Mouse (Mus musculus) forebrain, embryonic 11.5 days (tissue): ENCODE results near the gene Slc26a10. TPM values are rescaled to one million over a fixed set of nuclear protein-coding genes. Genes with fewer than 3 reads are reported as not detected.
"Not testable (repeated sequence)": the region's sequence is repeated elsewhere in the genome, so short reads cannot be mapped to it uniquely, and the experiment has no call there.

ENCODE experiments used
- ATAC-seq: fragments of 200-750 bp; cut with Nextera tagmentation; replicated peaks from 2 replicates; pipeline ENCODE4 v1.8.0; 2017; ENCODE audit warnings: moderate TSS enrichment; ENCODE audit not compliant: low FRiP score
- DNase-seq: peaks from one replicate; pipeline ENCODE4 v3.0.0-alpha.2; 2017; ENCODE audit warnings: low spot score
- H3K27ac ChIP-seq: fragments of 300-500 bp; sonication (generic); 2 replicates; pipeline ENCODE4 v1.5.1; 2014; ENCODE audit warnings: low read depth, low read length
- H3K27me3 ChIP-seq: fragments of 300-500 bp; sonication (generic); 2 replicates; pipeline ENCODE4 v1.6.1; 2014; ENCODE audit warnings: mild to moderate bottlenecking, low read length, mixed read lengths; ENCODE audit not compliant: control insufficient read depth, insufficient read depth
- H3K36me3 ChIP-seq: fragments of 300-500 bp; sonication (generic); 2 replicates; pipeline ENCODE4 v1.6.1; 2014; ENCODE audit warnings: mild to moderate bottlenecking, low read length, moderate library complexity, mixed read lengths; ENCODE audit not compliant: control insufficient read depth, insufficient read depth
- H3K4me1 ChIP-seq: fragments of 300-500 bp; sonication (generic); replicated peaks from 2 replicates; pipeline ENCODE4 v1.6.1; 2014; ENCODE audit warnings: low read length, mixed read lengths; ENCODE audit not compliant: control insufficient read depth, insufficient read depth
- H3K4me2 ChIP-seq: fragments of 300-500 bp; sonication (generic); 2 replicates; pipeline ENCODE4 v1.6.1; 2014; ENCODE audit warnings: low read depth, mild to moderate bottlenecking, low read length, moderate library complexity, mixed read lengths; ENCODE audit not compliant: severe bottlenecking
- H3K4me3 ChIP-seq: fragments of 300-500 bp; sonication (generic); 2 replicates; pipeline ENCODE4 v1.5.1; 2014; ENCODE audit warnings: low read depth, low read length
- H3K9ac ChIP-seq: fragments of 300-500 bp; sonication (generic); 2 replicates; pipeline ENCODE4 v1.6.1; 2014; ENCODE audit warnings: low read length
- H3K9me3 ChIP-seq: fragments of 300-500 bp; sonication (generic); 2 replicates; pipeline ENCODE4 v1.6.1; 2016; ENCODE audit warnings: low read length, mixed read lengths; ENCODE audit not compliant: control insufficient read depth
- WGBS: fragments of 180-500 bp; shearing (Covaris S2); extraction: QIAGEN DNeasy Blood & Tissue Kit; methylation state at CpG from one replicate; pipeline ENCODE4 v1.1.7; 2014; 5-methylcytosine and 5-hydroxymethylcytosine counted together
- polyA plus RNA-seq: library from polyadenylated mRNA; unstranded; fragments of >200 nt; fragmentation: Nextera tagmentation; extraction: Ambion mirVana; gene quantifications from 2 replicates; pipeline ENCODE4 v1.2.1, GENCODE M21; 2014

Slc26a10 gene
- polyA plus RNA-seq, 1 experiment from 2014 or later: 1.1 TPM

- no peak overlapping the region for H3K9ac ChIP-seq
- H3K4me1 ChIP-seq: no peaks in the 10 kb centered on the region
- no peaks in the 10 kb centered on the region for H3K36me3 ChIP-seq
- no peak overlapping the region for H3K27ac ChIP-seq
- H3K4me3 ChIP-seq: no peak overlapping the region
- no peaks in the 10 kb centered on the region for H3K9me3 ChIP-seq
- no peak overlapping the region for H3K4me2 ChIP-seq
- no peak for DNase-seq
- no peak for ATAC-seq
- no peaks in the 10 kb centered on the region for H3K27me3 ChIP-seq
- 94% methylated on average over 1 of the region's 1 CpGs for WGBS
Measured at GRCm38 (mm10) chr10:127156511-127156910, 23.9 kb downstream of the Slc26a10 start.

DNA sequence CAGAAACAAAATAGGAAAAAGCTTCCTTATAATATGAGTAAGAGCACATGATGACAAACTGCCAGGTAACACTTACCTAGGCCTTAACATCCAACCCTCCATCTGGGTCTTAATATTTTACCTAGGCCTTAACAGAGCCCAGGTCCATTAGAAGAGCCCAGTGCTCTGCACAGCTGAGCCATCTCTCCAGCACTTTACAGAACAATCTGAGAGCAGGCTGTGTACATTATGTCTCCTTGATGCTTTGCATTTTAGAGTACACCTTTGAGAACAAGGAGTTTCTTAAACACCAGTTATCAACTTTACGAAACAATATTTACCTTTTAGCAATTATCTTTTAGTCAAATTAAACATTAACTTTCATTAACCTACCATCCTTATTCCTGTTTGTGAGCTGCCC lies 24.4 kb downstream of the Slc26a10 start:
- 94% methylated on average over 1 of the region's 1 CpGs for WGBS
- no peak for ATAC-seq
- no peaks in the 10 kb centered on the region for H3K9me3 ChIP-seq

DNA sequence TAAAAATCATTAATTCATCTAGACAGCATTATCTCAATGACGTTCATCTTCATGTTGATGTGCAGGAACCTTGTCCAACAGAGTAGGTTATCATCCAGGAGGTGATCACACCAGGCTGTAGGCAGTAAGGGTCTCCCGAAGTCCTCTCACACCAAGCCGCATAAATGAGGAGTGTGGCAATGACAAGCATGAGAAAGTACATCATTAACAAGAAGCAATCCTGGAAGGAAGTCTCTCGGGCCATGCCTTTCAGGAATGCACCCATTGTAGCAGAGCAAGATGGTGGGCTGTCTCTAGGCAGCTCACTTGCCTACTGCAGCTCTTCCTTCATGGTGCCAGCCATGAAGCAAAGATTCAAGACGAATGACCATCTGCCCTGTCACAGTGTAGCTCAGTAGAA lies 25.8 kb downstream of the Slc26a10 start:
- Histone ChIP-seq H3K4me1 (no peaks in the 10 kb centered on the region), H3K27ac (no peak overlapping the region), H3K4me2 (no peak overlapping the region), H3K27me3 (no peaks in the 10 kb centered on the region), H3K4me3 (no peak overlapping the region), H3K9ac (no peak overlapping the region), H3K9me3 (no peaks in the 10 kb centered on the region), H3K36me3 (no peaks in the 10 kb centered on the region)
- ATAC-seq (no peak), DNase-seq (no peak)
- WGBS: 84% methylated on average over 5 of the region's 5 CpGs

More for the DNA sequence above, 24.4 kb downstream of the Slc26a10 start:
- Histone ChIP-seq H3K4me1 (no peaks in the 10 kb centered on the region), H3K4me3 (no peak overlapping the region), H3K27ac (no peak overlapping the region), H3K4me2 (no peak overlapping the region), H3K27me3 (no peaks in the 10 kb centered on the region), H3K36me3 (no peaks in the 10 kb centered on the region), H3K9ac (no peak overlapping the region)
- DNase-seq: no peak

DNA sequence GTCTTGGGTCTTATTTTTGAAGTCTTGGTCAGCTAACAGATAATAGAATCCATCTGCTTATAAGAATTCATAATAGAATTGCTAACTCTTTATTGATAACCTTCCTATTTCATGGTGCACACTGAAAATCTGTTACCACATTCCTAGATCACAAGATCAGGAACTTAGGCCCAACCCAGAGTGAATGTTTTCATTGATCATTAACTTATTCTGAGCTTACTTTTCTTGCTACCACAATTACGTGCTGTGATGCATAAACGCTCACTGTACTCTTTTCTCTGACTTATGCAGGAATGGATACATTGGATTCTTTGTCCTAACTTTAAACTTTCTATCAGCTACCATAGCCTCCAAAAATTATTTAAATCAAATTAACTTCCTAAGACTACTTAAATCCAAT lies 26.2 kb downstream of the Slc26a10 start:
- H3K9me3 ChIP-seq: no peaks in the 10 kb centered on the region
- no peaks in the 10 kb centered on the region for H3K4me1 ChIP-seq
- WGBS: 99% methylated on average over 2 of the region's 2 CpGs
- no peak overlapping the region for H3K27ac ChIP-seq
- H3K9ac ChIP-seq: no peak overlapping the region
- no peaks in the 10 kb centered on the region for H3K27me3 ChIP-seq
- no peaks in the 10 kb centered on the region for H3K36me3 ChIP-seq
- H3K4me2 ChIP-seq: no peak overlapping the region
- no peak overlapping the region for H3K4me3 ChIP-seq
- no peak for DNase-seq
- ATAC-seq: no peak

GRCm38 (mm10) chr10:127153323-127153722 lies 27.1 kb downstream of the Slc26a10 start:
- ATAC-seq: no peak
- Histone ChIP-seq H3K9ac (no peak overlapping the region), H3K27ac (no peak overlapping the region), H3K4me2 (no peak overlapping the region), H3K4me3 (no peak overlapping the region), H3K27me3 (no peaks in the 10 kb centered on the region), H3K4me1 (no peaks in the 10 kb centered on the region), H3K36me3 (no peaks in the 10 kb centered on the region), H3K9me3 (no peaks in the 10 kb centered on the region)
- WGBS: 92% methylated on average over 7 of the region's 7 CpGs
- no peak for DNase-seq

GRCm38 (mm10) chr10:127152556-127152955 lies 27.9 kb downstream of the Slc26a10 start:
- H3K9me3 ChIP-seq, H3K27me3 ChIP-seq, H3K36me3 ChIP-seq, H3K4me1 ChIP-seq, H3K9ac ChIP-seq, H3K27ac ChIP-seq, DNase-seq, H3K4me2 ChIP-seq, ATAC-seq, H3K4me3 ChIP-seq: not testable (repeated sequence)
- 90% methylated on average over 10 of the region's 10 CpGs for WGBS

DNA sequence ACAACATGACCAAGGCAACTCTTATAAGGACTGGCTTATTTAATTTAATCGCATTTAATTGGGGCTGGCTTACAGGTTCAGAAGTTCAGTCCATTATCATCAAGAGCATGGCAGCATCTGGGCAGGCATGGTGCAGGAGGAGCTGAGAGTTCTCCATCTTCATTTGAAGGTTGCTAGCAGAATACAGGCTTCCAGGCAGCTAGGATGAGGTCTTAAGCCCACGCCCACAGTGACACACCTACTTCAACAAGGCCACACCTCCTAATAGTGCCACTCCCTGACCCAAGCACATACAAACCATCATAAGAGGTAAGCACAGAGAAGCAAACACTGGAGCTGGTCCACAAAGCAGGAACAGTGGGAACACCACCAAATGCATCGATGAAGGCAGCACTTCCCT lies 29.2 kb downstream of the Slc26a10 start:
- WGBS: 96% methylated on average over 3 of the region's 3 CpGs
- not testable (repeated sequence) for H3K36me3 ChIP-seq, H3K9ac ChIP-seq, ATAC-seq, H3K4me2 ChIP-seq, DNase-seq, H3K4me1 ChIP-seq, H3K9me3 ChIP-seq, H3K27me3 ChIP-seq, H3K27ac ChIP-seq, H3K4me3 ChIP-seq

GRCm38 (mm10) chr10:127150471-127150872 lies 30.0 kb downstream of the Slc26a10 start:
- WGBS: 90% methylated on average over 4 of the region's 4 CpGs
- no peaks in the 10 kb centered on the region for H3K9me3 ChIP-seq
- no peak overlapping the region for H3K4me3 ChIP-seq
- no peaks in the 10 kb centered on the region for H3K4me1 ChIP-seq
- H3K9ac ChIP-seq: no peak overlapping the region
- no peak overlapping the region for H3K4me2 ChIP-seq
- H3K27ac ChIP-seq: no peak overlapping the region
- H3K27me3 ChIP-seq: no peaks in the 10 kb centered on the region
- ATAC-seq: no peak
- H3K36me3 ChIP-seq: no peaks in the 10 kb centered on the region
- no peak for DNase-seq

DNA sequence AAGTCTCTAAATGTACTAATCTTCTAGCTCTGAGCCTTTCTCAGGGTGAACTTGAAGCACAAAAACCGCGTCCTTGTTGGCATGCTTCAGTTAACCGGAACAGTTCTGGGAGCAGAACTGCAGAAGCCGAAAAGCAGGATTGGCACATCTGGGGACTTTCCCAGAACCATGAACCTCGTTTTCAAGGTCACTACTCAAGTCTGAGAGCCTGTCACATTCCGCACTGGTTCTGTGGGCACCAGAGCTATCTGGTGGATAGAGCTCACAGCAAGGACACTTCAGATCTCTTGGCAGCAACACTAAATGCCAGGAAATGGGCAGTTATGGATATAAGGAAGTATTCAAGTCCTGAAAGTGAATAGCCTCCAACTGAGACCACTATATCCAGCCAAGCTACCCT lies 33.3 kb downstream of the Slc26a10 start:
- H3K9me3 ChIP-seq: no peaks in the 10 kb centered on the region
- no peak for ATAC-seq
- no peak for DNase-seq
- 81% methylated on average over 6 of the region's 6 CpGs for WGBS
- H3K27ac ChIP-seq: no peak overlapping the region
- H3K4me2 ChIP-seq: no peak overlapping the region
- no peak overlapping the region for H3K4me3 ChIP-seq
- no peaks in the 10 kb centered on the region for H3K36me3 ChIP-seq
- no peaks in the 10 kb centered on the region for H3K4me1 ChIP-seq
- H3K27me3 ChIP-seq: no peaks in the 10 kb centered on the region
- H3K9ac ChIP-seq: no peak overlapping the region
